Mouse (Mus musculus) myocyte (in vitro differentiated cells): Measurements from ENCODE around the gene Rtel1. TPM values are rescaled to one million over a fixed set of nuclear protein-coding genes. Genes with fewer than 3 reads are reported as not detected.

ENCODE experiments used
- H3K27me3 ChIP-seq: one replicate; pipeline ENCODE4 v1.6.1; 2011; ENCODE audit not compliant: control insufficient read depth, insufficient read depth, insufficient read length
- H3K36me3 ChIP-seq: one replicate; pipeline ENCODE4 v1.6.1; 2011; ENCODE audit not compliant: control insufficient read depth, insufficient read depth
- H3K4me2 ChIP-seq: one replicate; pipeline ENCODE4 v1.6.1; 2011; ENCODE audit warnings: low read depth, control low read depth
- H3K4me3 ChIP-seq: one replicate; pipeline ENCODE4 v1.5.1; 2011; ENCODE audit warnings: mild to moderate bottlenecking, control low read depth, moderate library complexity
- H3K79me2 ChIP-seq: one replicate; pipeline ENCODE4 v1.6.1; 2011; ENCODE audit not compliant: control insufficient read depth, insufficient read depth
- H3ac ChIP-seq: one replicate; pipeline ENCODE4 v1.6.1; 2011; ENCODE audit not compliant: control insufficient read depth, insufficient read length
- CEBPB ChIP-seq: IDR thresholded peaks from 2 replicates; pipeline ENCODE4 v1.6.1; 2011; ENCODE audit warnings: mild to moderate bottlenecking, moderate library complexity; ENCODE audit not compliant: poor library complexity, insufficient read depth, severe bottlenecking
- E2F4 ChIP-seq: IDR thresholded peaks from one replicate; pipeline ENCODE4 v1.6.1; 2011; ENCODE audit warnings: mild to moderate bottlenecking, control low read depth, moderate library complexity; ENCODE audit not compliant: insufficient read depth
- MAX ChIP-seq: IDR thresholded peaks from one replicate; pipeline ENCODE4 v1.6.1; 2011; ENCODE audit warnings: low read depth, mild to moderate bottlenecking, control low read depth
- MYOD1 ChIP-seq, 3 experiments: IDR thresholded peaks; one replicate each; pipeline ENCODE4 v1.6.1; 2011; ENCODE audit warnings: control low read depth in 2 of 3, low read depth in 2 of 3, mild to moderate bottlenecking in 2 of 3, moderate library complexity in 1 of 3; ENCODE audit not compliant: insufficient read length in 2 of 3, control insufficient read depth in 1 of 3
- MYOG ChIP-seq, 3 experiments: IDR thresholded peaks; one replicate each; pipeline ENCODE4 v1.6.1; 2011; ENCODE audit warnings: control low read depth in 2 of 3, low read depth in 2 of 3, mild to moderate bottlenecking in 2 of 3; ENCODE audit not compliant: insufficient read length in 2 of 3, control insufficient read depth in 1 of 3, insufficient read depth in 1 of 3
- POLR2A ChIP-seq: IDR thresholded peaks from one replicate; pipeline ENCODE4 v1.6.1; 2011; ENCODE audit warnings: low read depth, mild to moderate bottlenecking, control low read depth, moderate library complexity; ENCODE audit not compliant: insufficient read length
- POLR2AphosphoS2 ChIP-seq: IDR thresholded peaks from one replicate; pipeline ENCODE4 v1.6.1; 2011; ENCODE audit warnings: low read depth, control low read depth; ENCODE audit not compliant: insufficient read length
- REST ChIP-seq: IDR thresholded peaks from one replicate; pipeline ENCODE4 v1.6.1; 2011; ENCODE audit warnings: mild to moderate bottlenecking, control low read depth, moderate library complexity; ENCODE audit not compliant: insufficient read depth, insufficient read length
- SRF ChIP-seq: IDR thresholded peaks from one replicate; pipeline ENCODE4 v1.6.1; 2011; ENCODE audit warnings: low read depth; ENCODE audit not compliant: control insufficient read depth, insufficient read length
- TCF12 ChIP-seq: IDR thresholded peaks from one replicate; pipeline ENCODE4 v1.6.1; 2011; ENCODE audit warnings: mild to moderate bottlenecking, control low read depth; ENCODE audit not compliant: poor library complexity, insufficient read depth, severe bottlenecking
- TCF3 ChIP-seq: IDR thresholded peaks from one replicate; pipeline ENCODE4 v1.6.1; 2011; ENCODE audit warnings: low read depth, control low read depth; ENCODE audit not compliant: insufficient read length
- USF1 ChIP-seq: IDR thresholded peaks from one replicate; pipeline ENCODE4 v1.6.1; 2011; ENCODE audit warnings: low read depth, mild to moderate bottlenecking, control low read depth, moderate library complexity
- polyA plus RNA-seq: library from polyadenylated mRNA; unstranded; fragments of >200 nt; fragmentation: generic; extraction: Trizol; gene quantifications from one replicate; pipeline ENCODE4 v1.2.1, GENCODE M21; 2012; ENCODE audit warnings: missing spikeins

The Rtel1 gene
- polyA plus RNA-seq, 1 experiment = 23.6 TPM

GRCm38 (mm10) chr2:181397207-181397761 is 77.7 kb downstream of the Rtel1 start:
- Histone ChIP-seq H3K79me2 (no peaks in the 10 kb centered on the region), H3K36me3 (no peaks in the 10 kb centered on the region), H3K27me3 (no peaks in the 10 kb centered on the region), H3K4me2 (no peak overlapping the region), H3K4me3 (no peak overlapping the region), H3ac (no peak overlapping the region)
- no peak for TF ChIP-seq POLR2A
- no peak for TF ChIP-seq TCF12
- TF ChIP-seq POLR2AphosphoS2 = no peak
- TF ChIP-seq REST = no peak
- no peak for TF ChIP-seq USF1
- TF ChIP-seq E2F4 = no peak
- no peak for TF ChIP-seq MAX
- no peak for TF ChIP-seq CEBPB
- TF ChIP-seq MYOG (IDR thresholded peaks at IDR 0.05; ENCODE audit: control insufficient read depth in 1 of 3, insufficient read depth in 1 of 3, insufficient read length in 2 of 3, low read depth in 2 of 3) = no peak
- TF ChIP-seq SRF = no peak
- TF ChIP-seq TCF3 = no peak
- TF ChIP-seq MYOD1 (IDR thresholded peaks at IDR 0.05; ENCODE audit: control insufficient read depth in 1 of 3, insufficient read length in 2 of 3, low read depth in 2 of 3) = no peak

- Histone ChIP-seq H3K4me2 (no peak overlapping the region), H3K79me2 (no peaks in the 10 kb centered on the region), H3K4me3 (no peak overlapping the region), H3ac (no peak overlapping the region), H3K27me3 (no peaks in the 10 kb centered on the region), H3K36me3 (no peaks in the 10 kb centered on the region)
- TF ChIP-seq E2F4 = no peak
- no peak for TF ChIP-seq CEBPB
- TF ChIP-seq MAX = no peak
- TF ChIP-seq POLR2AphosphoS2 = no peak
- TF ChIP-seq USF1 = no peak
- TF ChIP-seq SRF = no peak
- TF ChIP-seq MYOD1 (IDR thresholded peaks at IDR 0.05; ENCODE audit: control insufficient read depth in 1 of 3, insufficient read length in 2 of 3, low read depth in 2 of 3) = no peak
- TF ChIP-seq MYOG (IDR thresholded peaks at IDR 0.05; ENCODE audit: control insufficient read depth in 1 of 3, insufficient read depth in 1 of 3, insufficient read length in 2 of 3, low read depth in 2 of 3) = no peak
- no peak for TF ChIP-seq REST
- TF ChIP-seq TCF12 = no peak
- TF ChIP-seq POLR2A = no peak
Observed at GRCm38 (mm10) chr2:181401497-181401896, 82.0 kb downstream of the Rtel1 start.

- no peaks in the 10 kb centered on the region for H3K27me3 ChIP-seq
Observed at GRCm38 (mm10) chr2:181403722-181404121, 84.2 kb downstream of the Rtel1 start.

More at GRCm38 (mm10) chr2:181403722-181404121, 84.2 kb downstream of the Rtel1 start:
- Histone ChIP-seq H3K4me3 (no peak overlapping the region), H3K36me3 (no peaks in the 10 kb centered on the region), H3ac (no peak overlapping the region), H3K4me2 (no peak overlapping the region), H3K79me2 (no peaks in the 10 kb centered on the region)
- TF ChIP-seq POLR2A = no peak

Other genes starting within 250 kb of the Rtel1 start
- not detected for gene Kcnq2, start 184.4 kb upstream of the Rtel1 start, polyA plus RNA-seq
- 0.60 TPM for gene Eef1a2, start 162.7 kb upstream of the Rtel1 start, polyA plus RNA-seq
- 43.4 TPM for gene Ppdpf, start 132.5 kb upstream of the Rtel1 start, polyA plus RNA-seq
- gene Ptk6, start 117.0 kb upstream of the Rtel1 start, polyA plus RNA-seq = 0.01 TPM
- not detected for gene Srms, start 106.6 kb upstream of the Rtel1 start, polyA plus RNA-seq
- gene Fndc11, start 99.7 kb upstream of the Rtel1 start, polyA plus RNA-seq = not detected
- gene Helz2, start 77.7 kb upstream of the Rtel1 start, polyA plus RNA-seq = 4.6 TPM
- 11.0 TPM for gene Gmeb2, start 31.7 kb upstream of the Rtel1 start, polyA plus RNA-seq
- gene Stmn3, start 5.2 kb upstream of the Rtel1 start, polyA plus RNA-seq = 0.07 TPM
- 21.7 TPM for gene Zgpat, start 45.2 kb downstream of the Rtel1 start, polyA plus RNA-seq
- 48.8 TPM for gene Arfrp1, start 45.7 kb downstream of the Rtel1 start, polyA plus RNA-seq
- 8.2 TPM for gene Lime1, start 60.3 kb downstream of the Rtel1 start, polyA plus RNA-seq
- gene Zbtb46, start 139.7 kb downstream of the Rtel1 start, polyA plus RNA-seq = 1.3 TPM
- 0.06 TPM for gene Abhd16b, start 173.5 kb downstream of the Rtel1 start, polyA plus RNA-seq
- 108 TPM for gene Tpd52l2, start 177.4 kb downstream of the Rtel1 start, polyA plus RNA-seq
- gene Dnajc5, start 200.7 kb downstream of the Rtel1 start, polyA plus RNA-seq = 67.7 TPM